ENCODE assay signal across 8 mouse cellular contexts in genomic region chr12:69227776-69228466, GRCm38 (mm10). TPM values are rescaled to one million over a fixed set of nuclear protein-coding genes. Genes with fewer than 3 reads are reported as not detected.
A peak's percentile ranks its signal among the peaks of the same experiment; 100 is the strongest.
DNase-seq lines count a peak whose midpoint lies in the region; ATAC-seq lines count a peak whose summit lies in the region.

Pole2 (minus strand) TSS chr12:69228195.

- peak within 1 kb of the TSS; percentile 97 for H3K4me3 ChIP-seq in megakaryocyte, embryonic 14.5 days (replicated peaks)

- no peaks in the 10 kb centered on the region for H3K9me3 ChIP-seq in megakaryocyte, embryonic 14.5 days

- DNase-seq in adrenal gland, adult 18-20 months (ENCODE audit: low spot score in 2 of 2): peak; percentile 89 to 90
- DNase-seq in embryo, embryonic 11 days: peak; percentile 91
- peak; percentile 88 for DNase-seq in gastrocnemius, postnatal 25 days
- DNase-seq in left cerebral cortex, adult 9 months (ENCODE audit: low spot score in 2 of 2): peak; percentile 39 to 71
- DNase-seq in right cerebral cortex, postnatal 10 days (ENCODE audit: low spot score in 2 of 2): peak; percentile 86 to 91
- peak; percentile 90 for DNase-seq in urinary bladder, postnatal 14 days (ENCODE audit: low spot score)

- peaks cover 26% of the 10 kb centered on the region for H3K36me3 ChIP-seq in megakaryocyte, embryonic 14.5 days (replicated peaks; ENCODE audit: low read length)

- H3K4me1 ChIP-seq in megakaryocyte, embryonic 14.5 days: peaks cover 22% of the 10 kb centered on the region

- peak; percentile 93 for ATAC-seq in inflammation-experienced regulatory T-cells, adult 6 months

- no peaks in the 10 kb centered on the region for H3K27me3 ChIP-seq in megakaryocyte, embryonic 14.5 days (replicated peaks)

RNA-seq across cellular contexts. Expression of gene Pole2, which starts in this region (rescaled TPM):
- total RNA-seq in adrenal gland, adult 18-20 months (2021): 1 to 10 TPM in 1 of 2 experiments, under 1 TPM in 1; 0.99 to 1.3 TPM
- under 1 TPM; 0.38 to 0.72 TPM for total RNA-seq in gastrocnemius, postnatal 25 days (2021)
- 10 to 100 TPM in 1 of 3 experiments, 1 to 10 TPM in 2; 5.1 to 22.6 (median 7.6) TPM for polyA plus RNA-seq in inflammation-experienced regulatory T-cells, adult 6 months (2017; shearing (Covaris generic))
- 2.3 and 13.8 TPM in 2 replicates for polyA plus RNA-seq in megakaryocyte, embryonic 14.5 days (2012; ENCODE audit: insufficient read depth, low replicate concordance)

Comparison
In these comparisons a context has a peak if more than half of its experiments do, and no peak if none do; other contexts are left out.
1. Peak in every context shown above with its lines: DNase-seq, ATAC-seq and H3K4me3 ChIP-seq.
2. Peak in DNase-seq in gastrocnemius, postnatal 25 days; RNA of the gene not detected or under 1 TPM.